Mouse (Mus musculus) forelimb bud, embryonic 11.5 days (tissue): ENCODE measurements at regions not wholly inside any gene's neighbourhood (a gene's known extent, or its start where the extent isn't known, plus 50 kb on each side); places are given as distances from the start of the nearest gene placed in this dataset.

ENCODE experiments used
- DNase-seq: peaks from one replicate; pipeline ENCODE4 v3.0.0-alpha.2; 2012; ENCODE audit warnings: low read depth, low spot score

DNA sequence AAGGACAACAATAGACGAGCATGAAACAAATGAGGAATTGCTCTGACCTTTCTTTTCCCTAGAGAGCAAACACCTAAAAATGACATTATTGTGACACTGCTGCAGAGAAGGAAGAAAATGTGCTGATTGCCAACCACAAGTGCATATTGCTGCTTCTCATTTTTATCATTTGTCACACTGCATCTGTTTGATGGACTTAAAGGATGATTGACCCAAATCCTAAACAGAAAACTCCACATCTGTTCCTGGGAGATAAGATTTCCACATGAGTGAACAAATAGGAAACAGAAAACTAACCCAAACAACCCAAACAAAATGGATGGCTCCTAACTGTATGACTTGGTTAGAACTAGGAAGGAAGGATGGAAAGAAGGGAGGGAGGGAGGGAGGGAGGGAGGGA is 118.5 kb downstream of the Ccdc50 start:
- no peak for DNase-seq

DNA sequence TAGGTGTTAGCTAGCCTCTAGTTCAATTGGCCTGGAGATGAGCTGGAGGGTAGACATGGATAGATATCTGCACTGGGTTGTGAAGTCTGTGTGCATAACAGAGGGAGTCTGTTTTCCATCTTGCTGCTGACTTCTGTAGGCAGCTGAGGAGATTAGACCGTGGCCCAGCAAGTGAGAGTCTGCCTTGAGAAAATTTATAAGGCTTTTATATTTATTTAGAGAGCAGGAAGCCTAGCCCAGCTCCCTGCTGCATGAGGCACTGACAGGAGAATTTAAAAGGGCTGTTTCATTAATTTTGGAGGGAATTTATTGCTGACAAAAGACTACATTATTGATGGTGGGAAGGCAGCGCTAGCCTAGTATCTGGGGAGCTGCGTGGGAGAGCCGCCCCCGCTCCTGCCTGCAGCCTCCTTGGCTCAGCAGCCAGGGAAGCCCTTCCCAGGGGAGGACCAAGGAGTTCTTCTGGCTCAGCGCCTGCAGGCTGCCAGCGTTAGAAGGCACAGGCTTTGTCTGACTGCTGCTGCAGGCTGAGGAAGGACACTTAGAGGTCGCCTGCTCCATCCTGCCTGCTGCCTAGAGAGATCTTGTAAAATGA is 135.0 kb downstream of the Ccdc50 start:
- peak; percentile 28 for DNase-seq

DNA sequence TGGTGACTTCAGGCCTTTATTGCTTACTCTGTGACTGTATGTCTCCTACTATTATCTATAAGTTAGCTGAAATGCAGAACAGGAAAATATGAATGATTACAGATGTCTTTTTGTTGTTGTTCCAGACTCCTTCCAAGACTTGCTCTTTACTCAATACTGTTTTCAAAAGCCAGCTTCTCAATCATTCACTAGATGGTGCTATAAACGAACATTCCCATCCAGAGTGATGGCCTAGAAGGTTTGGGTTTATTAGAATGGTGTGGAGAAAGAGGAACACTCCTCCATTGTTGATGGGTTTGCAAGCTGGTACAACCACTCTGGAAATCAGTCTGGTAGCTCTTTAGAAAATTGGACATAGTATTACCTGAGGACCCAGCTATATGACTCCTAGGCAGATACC is 138.0 kb downstream of the Ccdc50 start:
- DNase-seq, result no peak

DNA sequence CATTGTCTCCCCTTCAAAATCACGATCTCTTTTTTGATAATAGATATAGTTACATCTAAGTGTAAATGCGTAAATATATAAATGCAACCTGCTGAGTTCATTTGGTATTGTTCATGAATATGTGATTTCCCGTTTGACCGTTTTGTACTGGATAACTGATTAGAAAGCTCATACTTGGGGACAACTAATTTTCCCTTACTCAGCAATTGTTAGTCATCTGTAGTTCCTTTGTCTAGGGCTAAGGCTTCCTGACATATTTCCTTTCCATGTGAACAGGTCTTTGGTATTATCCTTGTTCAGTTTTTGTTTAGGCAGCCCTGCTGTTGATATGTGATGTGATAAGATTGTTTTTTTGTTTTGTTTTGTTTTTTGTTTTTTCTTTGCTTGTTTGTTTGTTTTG is 142.0 kb downstream of the Ccdc50 start:
- DNase-seq, result no peak
